Mouse (Mus musculus) bone marrow macrophage, adult 2 months (primary cell): ENCODE results near the gene Txnl4b. TPM values are rescaled to one million over a fixed set of nuclear protein-coding genes. Genes with fewer than 3 reads are reported as not detected.

Experiments
- H3K27ac ChIP-seq: 2 replicates; pipeline ENCODE4 v1.5.1; 2012; ENCODE audit warnings: low read depth, low read length; ENCODE audit not compliant: insufficient read depth
- H3K4me1 ChIP-seq: 2 replicates; pipeline ENCODE4 v1.6.1; 2012; ENCODE audit warnings: low read length; ENCODE audit not compliant: control insufficient read depth, insufficient read depth
- H3K4me3 ChIP-seq: 2 replicates; pipeline ENCODE4 v1.5.1; 2012; ENCODE audit warnings: mild to moderate bottlenecking, low read length, moderate library complexity; ENCODE audit not compliant: insufficient read depth
- CTCF ChIP-seq: IDR thresholded peaks from 2 replicates; pipeline ENCODE4 v1.5.1; 2012; ENCODE audit warnings: low read depth, mild to moderate bottlenecking, low read length, moderate library complexity
- POLR2A ChIP-seq: IDR thresholded peaks from 2 replicates; pipeline ENCODE4 v1.6.1; 2012; ENCODE audit warnings: mild to moderate bottlenecking, low read depth, low read length, borderline replicate concordance
- polyA plus RNA-seq: library from polyadenylated mRNA; stranded (reverse); fragments of >200 nt; gene quantifications from 2 replicates; pipeline ENCODE4 v1.2.4, GENCODE M21; 2012; ENCODE audit not compliant: missing spikeins, insufficient read depth, insufficient read length

Gene Txnl4b
- polyA plus RNA-seq, 1 experiment, result 16.7 TPM

GRCm38 (mm10) chr8:109564766-109565165 is 926 bp upstream of the Txnl4b start:
- Histone ChIP-seq H3K27ac (peak overlapping the region; percentile 98), H3K4me1 (peaks cover 16% of the 10 kb centered on the region), H3K4me3 (peak overlapping the region; percentile 98)
- TF ChIP-seq CTCF, result no peak
- TF ChIP-seq POLR2A, result no peak

DNA sequence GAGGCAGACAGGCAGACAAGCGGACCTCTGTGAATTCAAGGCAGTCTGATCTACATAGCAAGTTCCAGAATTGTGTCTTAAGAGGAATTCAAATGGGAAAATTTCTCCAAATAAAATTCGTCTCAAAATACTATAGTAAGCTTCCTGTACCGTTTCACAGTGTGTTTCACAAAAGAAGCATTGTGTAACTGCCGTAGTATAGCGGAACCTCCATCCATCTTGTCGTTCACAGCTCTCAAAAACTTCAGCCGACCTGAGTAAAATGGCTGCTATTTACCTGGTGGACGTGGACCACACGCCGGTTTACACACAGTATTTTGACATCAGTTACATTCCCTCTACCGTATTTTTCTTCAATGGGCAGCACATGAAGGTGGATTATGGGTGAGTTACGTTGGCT is 5.4 kb downstream of the Txnl4b start:
- Histone ChIP-seq H3K4me3 (no peak overlapping the region), H3K27ac (no peak overlapping the region), H3K4me1 (peaks cover 9% of the 10 kb centered on the region)
- TF ChIP-seq CTCF (no peak), POLR2A (no peak)

GRCm38 (mm10) chr8:109576311-109576710 is 10.6 kb downstream of the Txnl4b start:
- no peak for TF ChIP-seq POLR2A
- no peak for TF ChIP-seq CTCF
- peaks cover 10% of the 10 kb centered on the region for H3K4me1 ChIP-seq
- H3K27ac ChIP-seq, result no peak overlapping the region
- H3K4me3 ChIP-seq, result no peak overlapping the region

- TF ChIP-seq POLR2A (no peak), CTCF (no peak)
- Histone ChIP-seq H3K27ac (peak within 1 kb of the TSS; percentile 49), H3K4me3 (no peak within 1 kb of the TSS; the same call in 1 of the 2 replicates), H3K4me1 (peaks cover 10% of the 10 kb centered on the region)
These were observed 13.2 kb downstream of the Txnl4b start, which contains the start of gene Hp for GRCm38 (mm10) chr8:109578900-109579301. TSS of gene Hp (minus strand) at chr8:109579172.

DNA sequence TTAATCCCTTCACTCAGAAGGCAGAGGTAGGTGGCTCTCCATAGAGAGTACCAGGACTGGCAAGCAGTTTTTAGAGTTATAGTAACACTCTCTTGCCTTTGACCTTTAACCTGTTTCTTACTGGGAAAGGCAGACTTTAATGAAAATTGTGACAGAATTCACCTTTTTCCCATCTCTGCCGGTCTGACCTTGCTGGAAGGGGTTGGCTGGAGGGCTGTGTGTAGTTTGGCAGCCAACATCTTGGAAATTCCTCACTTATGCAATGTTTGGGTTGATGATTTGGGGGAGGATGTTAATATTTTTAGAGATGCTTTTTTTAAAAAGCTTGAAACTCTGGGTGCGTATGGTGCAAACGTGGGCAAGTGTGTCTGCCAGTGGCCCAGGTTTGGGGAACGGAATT is 18.6 kb downstream of the Txnl4b start:
- H3K27ac ChIP-seq, result no peak overlapping the region
- no peak for TF ChIP-seq POLR2A
- no peak for TF ChIP-seq CTCF

DNA sequence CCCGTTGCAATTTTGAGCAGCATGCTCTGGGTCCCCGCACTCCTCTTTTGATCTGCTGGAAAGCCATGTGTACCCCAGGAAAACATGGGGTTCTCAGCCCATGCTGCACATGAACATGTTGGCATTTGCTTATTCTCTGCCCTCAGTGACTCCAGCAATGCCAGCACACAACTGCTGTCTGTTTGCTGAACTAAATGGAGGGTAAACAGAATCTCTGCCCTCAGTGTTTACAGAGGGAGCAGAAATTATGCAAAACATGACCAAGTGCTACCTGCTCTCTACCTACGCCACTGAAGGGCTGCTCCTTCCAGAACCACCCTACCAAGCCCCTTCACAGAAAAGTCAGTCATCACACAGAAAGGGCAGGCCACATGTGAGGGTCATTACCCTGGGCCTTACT is 19.1 kb downstream of the Txnl4b start:
- H3K4me1 ChIP-seq, result peaks cover 17% of the 10 kb centered on the region
- no peak overlapping the region for H3K4me3 ChIP-seq
- peak overlapping the region; percentile 29; the same call in 1 of the 2 replicates for H3K27ac ChIP-seq
- TF ChIP-seq CTCF (no peak), POLR2A (no peak)

More for the DNA sequence above, 18.6 kb downstream of the Txnl4b start:
- H3K4me3 ChIP-seq, result no peak overlapping the region
- peaks cover 21% of the 10 kb centered on the region for H3K4me1 ChIP-seq

GRCm38 (mm10) chr8:109585652-109586051 is 20.0 kb downstream of the Txnl4b start:
- TF ChIP-seq CTCF (no peak), POLR2A (no peak)
- Histone ChIP-seq H3K27ac (peak overlapping the region; percentile 29), H3K4me3 (no peak overlapping the region), H3K4me1 (peaks cover 17% of the 10 kb centered on the region)

DNA sequence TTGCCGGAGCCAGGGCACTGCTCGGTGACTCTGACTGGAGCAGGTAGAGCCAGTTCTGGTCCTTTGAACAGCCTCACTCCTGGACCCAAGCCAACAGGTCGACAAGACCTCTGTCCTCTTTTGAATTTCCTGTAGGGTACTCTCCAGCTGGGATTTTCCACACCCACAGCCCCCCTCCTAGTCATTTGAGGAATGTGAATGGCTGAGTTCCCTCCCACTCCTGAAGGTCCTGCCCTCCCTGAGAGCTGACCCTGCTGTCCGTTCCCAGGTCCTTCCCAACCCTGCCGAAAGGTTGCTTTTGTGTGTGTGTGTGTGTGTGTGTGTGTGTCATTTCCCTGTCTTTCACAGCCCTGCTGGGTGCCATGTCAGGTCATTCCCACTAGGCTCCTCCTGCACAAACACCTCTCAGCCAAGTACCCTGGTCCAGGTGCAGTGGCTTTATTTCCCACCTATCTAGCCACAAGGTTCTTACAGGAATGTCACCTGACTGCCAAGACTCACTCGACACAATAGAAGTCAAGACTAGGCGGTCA is 21.3 kb downstream of the Txnl4b start:
- Histone ChIP-seq H3K4me3 (no peak overlapping the region), H3K27ac (no peak overlapping the region), H3K4me1 (peaks cover 17% of the 10 kb centered on the region)
- TF ChIP-seq CTCF (no peak), POLR2A (no peak)

DNA sequence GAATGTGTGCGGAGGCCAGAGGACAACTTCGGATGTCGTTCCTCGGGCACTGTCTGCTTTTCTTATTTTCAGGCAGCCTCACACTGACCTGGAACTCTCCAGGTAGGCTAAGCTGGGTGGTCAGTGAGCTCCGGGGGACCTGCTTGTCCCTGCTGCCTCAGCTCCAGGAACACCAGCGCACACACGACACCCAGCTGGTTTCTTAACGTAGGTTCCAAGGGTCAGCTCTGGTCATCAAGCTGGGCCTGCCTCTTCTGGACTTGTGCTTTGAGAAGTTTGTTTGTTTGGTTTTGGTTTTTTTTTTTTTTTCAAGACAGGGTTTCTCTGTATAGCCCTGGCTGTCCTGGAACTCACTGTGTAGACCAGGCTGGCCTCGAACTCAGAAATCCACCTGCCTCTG is 25.2 kb downstream of the Txnl4b start:
- H3K4me3 ChIP-seq, result no peak overlapping the region
- peaks cover 2% of the 10 kb centered on the region for H3K4me1 ChIP-seq
- H3K27ac ChIP-seq, result no peak overlapping the region
- TF ChIP-seq CTCF, result no peak
- TF ChIP-seq POLR2A, result no peak

- Histone ChIP-seq H3K27ac (no peak overlapping the region), H3K4me1 (no peaks in the 10 kb centered on the region; the same call in 1 of the 2 replicates), H3K4me3 (no peak overlapping the region)
- no peak for TF ChIP-seq CTCF
- TF ChIP-seq POLR2A, result no peak
These were observed 25.7 kb downstream of the Txnl4b start for GRCm38 (mm10) chr8:109591367-109591766.
